Mouse (Mus musculus) lung, postnatal 0 days (tissue): ENCODE data around the gene Ttc16. TPM values are rescaled to one million over a fixed set of nuclear protein-coding genes. Genes with fewer than 3 reads are reported as not detected.
A peak's percentile ranks its signal among the peaks of the same experiment; 100 is the strongest.

Source experiments
- ATAC-seq: fragments of 200-750 bp; cut with Nextera tagmentation; 2 replicates; pipeline ENCODE4 v1.8.0; 2017; ENCODE audit warnings: moderate library complexity
- DNase-seq: peaks from one replicate; pipeline ENCODE4 v3.0.0-alpha.2; 2016; ENCODE audit warnings: low spot score
- H3K27ac ChIP-seq: fragments of 300-500 bp; sonication (generic); 2 replicates; pipeline ENCODE4 v1.5.1; 2014; ENCODE audit warnings: antibody characterized with exemption, mild to moderate bottlenecking, low read length, mixed read lengths
- H3K27me3 ChIP-seq: fragments of 300-500 bp; sonication (generic); replicated peaks from 2 replicates; pipeline ENCODE4 v1.6.1; 2014; ENCODE audit warnings: low read length, mixed read lengths; ENCODE audit not compliant: insufficient read depth
- H3K36me3 ChIP-seq: fragments of 300-500 bp; sonication (generic); 2 replicates; pipeline ENCODE4 v1.6.1; 2014; ENCODE audit warnings: low read length, mixed read lengths; ENCODE audit not compliant: insufficient read depth
- H3K4me1 ChIP-seq: fragments of 300-500 bp; sonication (generic); 2 replicates; pipeline ENCODE4 v1.6.1; 2014; ENCODE audit warnings: antibody characterized with exemption, low read depth, low read length, mixed read lengths; ENCODE audit not compliant: insufficient read depth
- H3K4me2 ChIP-seq: fragments of 300-500 bp; sonication (generic); replicated peaks from 2 replicates; pipeline ENCODE4 v1.6.1; 2014; ENCODE audit warnings: low read depth, mild to moderate bottlenecking, low read length, moderate library complexity, mixed read lengths
- H3K4me3 ChIP-seq: fragments of 300-500 bp; sonication (generic); 2 replicates; pipeline ENCODE4 v1.5.1; 2014; ENCODE audit warnings: low read depth, low read length
- H3K9ac ChIP-seq: fragments of 300-500 bp; sonication (generic); replicated peaks from 2 replicates; pipeline ENCODE4 v1.6.1; 2014; ENCODE audit warnings: low read depth, mild to moderate bottlenecking
- H3K9me3 ChIP-seq: fragments of 300-500 bp; sonication (generic); 2 replicates; pipeline ENCODE4 v1.6.1; 2016; ENCODE audit warnings: low read length, mixed read lengths
- CTCF ChIP-seq: IDR thresholded peaks from 2 replicates; pipeline ENCODE4 v1.5.1; 2016; ENCODE audit warnings: antibody characterized with exemption, mild to moderate bottlenecking
- EP300 ChIP-seq: IDR thresholded peaks from 2 replicates; pipeline ENCODE4 v1.6.1; 2016; ENCODE audit warnings: antibody characterized with exemption, mild to moderate bottlenecking, control low read depth
- WGBS: fragments of 180-500 bp; shearing (Covaris S2); extraction: QIAGEN DNeasy Blood & Tissue Kit; methylation state at CpG from one replicate; pipeline ENCODE4 v1.1.7; 2014; 5-methylcytosine and 5-hydroxymethylcytosine counted together
- polyA plus RNA-seq: library from polyadenylated mRNA; unstranded; fragments of >200 nt; fragmentation: Nextera tagmentation; extraction: Ambion mirVana; gene quantifications from 2 replicates; pipeline ENCODE4 v1.2.1, GENCODE M21; 2015

Gene Ttc16
- polyA plus RNA-seq, 1 experiment from 2014 or later = 1.8 TPM

DNA sequence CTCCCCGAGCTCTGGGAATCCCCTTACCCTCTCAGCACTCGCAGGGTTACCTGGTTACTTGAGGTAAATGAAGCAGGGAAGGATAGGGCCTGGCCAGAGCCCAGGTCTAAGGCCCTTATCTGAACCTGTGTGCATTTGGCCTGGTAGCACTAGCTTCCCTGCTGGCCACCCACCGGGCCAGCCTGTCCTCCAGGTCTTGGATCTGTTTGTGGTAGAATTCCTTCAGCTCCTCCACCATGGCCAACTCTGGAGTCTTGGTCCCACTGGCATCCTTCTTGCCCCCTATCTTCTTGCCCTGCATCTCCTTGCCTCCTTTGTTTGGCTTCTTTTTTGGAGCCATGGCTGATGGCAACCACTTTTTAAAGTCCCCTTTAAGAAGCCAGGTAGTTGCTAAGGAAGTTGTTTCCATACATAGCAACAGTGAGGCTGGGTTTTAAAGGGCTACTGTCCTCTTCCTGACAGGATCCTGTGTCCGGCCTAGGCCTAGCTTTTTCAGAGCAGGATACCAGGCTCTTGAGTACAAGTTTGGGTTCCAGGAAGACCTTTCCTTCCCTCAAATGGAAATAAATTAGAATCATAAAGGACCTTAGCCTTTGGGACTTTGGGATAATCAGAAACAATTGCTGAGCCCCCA, 8.7 kb upstream of the Ttc16 start, which contains the start of gene Cfap157:
Gene Cfap157 (minus strand): TSS at position 381 of the 634 bp plus-strand sequence.
- no peak for TF ChIP-seq CTCF
- no peak for TF ChIP-seq EP300
- no peaks in the 10 kb centered on the region for H3K36me3 ChIP-seq
- no peak within 1 kb of the TSS for H3K27ac ChIP-seq
- WGBS = 46% methylated on average over 4 of the region's 4 CpGs
- no peaks in the 10 kb centered on the region for H3K4me1 ChIP-seq
- no peak within 1 kb of the TSS for H3K4me2 ChIP-seq
- H3K9ac ChIP-seq = no peak within 1 kb of the TSS
- no peak within 1 kb of the TSS for H3K4me3 ChIP-seq
- peak; percentile 68 for ATAC-seq
- no peaks in the 10 kb centered on the region for H3K27me3 ChIP-seq
- peak; percentile 80 for DNase-seq
- H3K9me3 ChIP-seq = no peaks in the 10 kb centered on the region

DNA sequence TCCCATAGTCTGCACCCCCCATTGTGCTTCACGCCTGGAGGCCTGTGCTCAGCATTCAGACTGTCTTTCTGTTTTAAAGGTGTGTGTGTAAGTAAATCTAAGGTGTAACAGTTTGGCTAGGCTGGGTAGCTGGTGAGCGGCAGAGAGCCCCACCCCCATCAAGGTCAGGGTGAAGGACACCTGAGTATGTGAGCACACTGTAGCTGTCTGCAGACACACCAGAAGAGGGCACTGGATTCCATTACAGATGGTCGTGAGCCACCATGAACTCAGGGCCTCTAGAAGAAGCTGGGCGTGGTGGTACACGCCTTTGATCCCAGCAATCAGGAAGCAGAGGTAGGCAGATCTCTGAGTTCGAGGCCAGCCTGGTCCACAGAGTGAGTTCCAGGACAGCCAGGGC, 6.3 kb upstream of the Ttc16 start:
- 74% methylated on average over 6 of the region's 6 CpGs for WGBS
- Histone ChIP-seq H3K9ac (no peak overlapping the region), H3K27me3 (no peaks in the 10 kb centered on the region), H3K4me1 (no peaks in the 10 kb centered on the region), H3K27ac (no peak overlapping the region), H3K4me2 (no peak overlapping the region), H3K36me3 (no peaks in the 10 kb centered on the region), H3K4me3 (no peak overlapping the region), H3K9me3 (no peaks in the 10 kb centered on the region)
- ATAC-seq = no peak
- TF ChIP-seq CTCF (no peak), EP300 (no peak)
- no peak for DNase-seq

DNA sequence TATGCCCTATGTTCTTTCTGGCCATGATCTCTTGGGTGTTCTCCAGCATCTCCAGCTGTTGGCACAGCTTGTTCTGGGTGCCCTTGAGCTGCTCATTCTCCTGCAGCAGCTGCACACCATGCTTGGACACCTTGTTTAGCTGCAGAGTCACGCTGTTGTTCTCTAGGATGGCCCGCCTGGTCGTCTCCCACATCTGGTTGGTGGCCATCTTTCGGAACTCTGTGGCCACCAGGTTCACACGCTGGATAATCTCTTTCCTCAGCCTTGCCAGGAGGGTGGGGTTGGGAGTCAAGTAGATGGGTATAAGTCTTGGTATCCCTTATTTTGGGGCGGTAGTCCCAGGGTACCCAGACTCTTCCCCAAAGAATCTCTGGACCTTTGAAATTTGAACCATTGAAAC, 4.3 kb upstream of the Ttc16 start:
- Histone ChIP-seq H3K27ac (no peak overlapping the region), H3K9me3 (no peaks in the 10 kb centered on the region), H3K4me2 (no peak overlapping the region), H3K27me3 (no peaks in the 10 kb centered on the region), H3K9ac (no peak overlapping the region), H3K4me1 (peaks cover 6% of the 10 kb centered on the region; the same call in 1 of the 2 replicates), H3K4me3 (no peak overlapping the region), H3K36me3 (no peaks in the 10 kb centered on the region)
- TF ChIP-seq CTCF (no peak), EP300 (no peak)
- DNase-seq = no peak
- WGBS = 81% methylated on average over 6 of the region's 6 CpGs
- no peak for ATAC-seq

DNA sequence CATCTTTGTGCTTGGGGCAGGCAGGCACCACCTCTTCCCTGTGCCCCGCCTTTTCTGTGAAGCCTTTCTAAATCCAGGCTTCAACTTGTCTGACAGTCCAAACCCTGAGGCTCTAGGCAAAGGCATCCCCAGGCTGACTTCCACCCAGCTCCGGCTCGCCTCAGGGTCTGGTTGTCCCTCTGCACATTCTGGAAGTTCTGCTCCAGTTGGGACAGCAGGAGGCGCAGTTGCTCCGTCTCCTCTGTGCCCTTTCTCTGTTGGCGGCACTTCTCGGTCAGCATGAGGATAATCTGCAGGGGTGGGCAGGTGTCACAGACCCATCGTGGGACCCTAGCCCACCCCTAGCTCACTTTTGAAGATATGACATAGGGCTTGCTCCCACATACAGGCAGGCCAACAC, 3.7 kb upstream of the Ttc16 start:
- Histone ChIP-seq H3K4me3 (no peak overlapping the region), H3K27ac (no peak overlapping the region), H3K27me3 (no peaks in the 10 kb centered on the region), H3K36me3 (no peaks in the 10 kb centered on the region), H3K4me1 (peaks cover 6% of the 10 kb centered on the region; the same call in 1 of the 2 replicates), H3K9ac (no peak overlapping the region), H3K9me3 (no peaks in the 10 kb centered on the region), H3K4me2 (no peak overlapping the region)
- ATAC-seq = no peak
- WGBS = 6% methylated on average over 8 of the region's 8 CpGs
- peak; percentile 80 for DNase-seq
- TF ChIP-seq CTCF (peak; percentile 95), EP300 (no peak)

DNA sequence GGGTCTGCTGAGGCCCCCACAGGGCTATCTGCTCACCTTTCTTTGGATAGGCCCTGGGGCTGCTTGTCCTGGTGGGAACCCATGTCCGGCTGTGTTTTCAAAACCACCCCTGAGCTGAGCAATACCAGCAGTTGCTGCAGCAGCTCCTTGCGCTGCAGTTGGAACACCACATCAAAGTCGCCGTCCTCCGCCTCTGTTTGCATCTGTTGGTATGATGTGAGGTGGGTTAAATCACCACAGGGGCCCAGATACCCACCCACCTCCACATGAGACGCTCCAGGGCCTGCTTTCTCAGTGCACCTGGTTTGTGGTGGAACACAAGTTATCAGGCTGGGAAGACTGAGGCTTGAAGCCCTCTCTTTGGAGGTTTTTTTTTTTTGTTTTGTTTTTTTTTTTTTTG, 2.6 kb upstream of the Ttc16 start:
- Histone ChIP-seq H3K4me3 (no peak overlapping the region), H3K9ac (no peak overlapping the region), H3K27ac (no peak overlapping the region), H3K27me3 (no peaks in the 10 kb centered on the region), H3K4me2 (no peak overlapping the region), H3K36me3 (no peaks in the 10 kb centered on the region), H3K4me1 (peaks cover 6% of the 10 kb centered on the region; the same call in 1 of the 2 replicates), H3K9me3 (no peaks in the 10 kb centered on the region)
- TF ChIP-seq CTCF (no peak), EP300 (no peak)
- DNase-seq (no peak), ATAC-seq (no peak)
- 86% methylated on average over 6 of the region's 6 CpGs for WGBS

DNA sequence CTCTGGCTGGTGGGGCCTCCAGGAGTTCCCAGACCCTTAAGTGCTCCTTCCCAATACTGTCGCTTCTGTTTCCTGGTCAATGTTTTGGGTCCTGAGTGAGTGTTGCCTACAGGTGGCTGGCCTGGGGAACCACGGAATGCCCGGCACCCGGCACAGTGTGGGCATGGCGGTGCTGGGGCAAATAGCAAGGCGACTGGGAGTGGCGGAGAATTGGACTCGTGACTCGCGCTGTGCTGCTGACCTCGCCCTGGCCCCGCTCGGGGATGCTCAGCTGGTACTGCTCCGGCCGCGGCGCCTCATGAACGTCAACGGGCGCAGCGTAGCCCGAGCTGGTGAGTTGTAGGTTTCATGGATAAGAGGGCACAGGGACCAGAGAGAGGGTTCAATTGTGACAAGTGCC, 759 bp upstream of the Ttc16 start:
- Histone ChIP-seq H3K4me1 (peaks cover 6% of the 10 kb centered on the region; the same call in 1 of the 2 replicates), H3K9ac (0 out of 2 replicates have a peak overlapping the region, but pooled peaks have one; percentile 16), H3K36me3 (no peaks in the 10 kb centered on the region), H3K27ac (no peak overlapping the region), H3K27me3 (no peaks in the 10 kb centered on the region), H3K9me3 (no peaks in the 10 kb centered on the region), H3K4me2 (peak overlapping the region; percentile 65), H3K4me3 (peak overlapping the region; percentile 49)
- WGBS = 23% methylated on average over 22 of the region's 22 CpGs
- no peak for ATAC-seq
- no peak for DNase-seq
- TF ChIP-seq EP300 (no peak), CTCF (no peak)
